Mouse (Mus musculus): Measurements from ENCODE around the gene Epb42. TPM values are rescaled to one million over a fixed set of nuclear protein-coding genes. Genes with fewer than 3 reads are reported as not detected.

The Epb42 gene
- polyA plus RNA-seq, 1 experiment from 2014 or later = 1.4 TPM

- no peaks in the 10 kb centered on the region for H3K9me3 ChIP-seq (ENCODE audit: low read length)
- TF ChIP-seq EP300 (IDR thresholded peaks at IDR 0.05) = no peak
- no peak for TF ChIP-seq CTCF (IDR thresholded peaks at IDR 0.05)
- no peaks in the 10 kb centered on the region for H3K27me3 ChIP-seq (replicated peaks; ENCODE audit: insufficient read depth, low read length)
- DNase-seq (ENCODE audit: low spot score) (no peak), ATAC-seq (no peak)
- H3K4me3 ChIP-seq (ENCODE audit: low read depth, low read length) = no peak overlapping the region
- no peaks in the 10 kb centered on the region; the same call in 1 of the 2 replicates for H3K4me1 ChIP-seq (ENCODE audit: insufficient read depth, low read depth, low read length)
- H3K4me2 ChIP-seq (replicated peaks; ENCODE audit: low read depth, low read length) = no peak overlapping the region
- H3K27ac ChIP-seq (ENCODE audit: low read length) = no peak overlapping the region
- no peaks in the 10 kb centered on the region for H3K36me3 ChIP-seq (ENCODE audit: insufficient read depth, low read length)
- WGBS = 45% methylated on average over 4 of the region's 4 CpGs
- no peak overlapping the region for H3K9ac ChIP-seq (replicated peaks; ENCODE audit: low read depth)
Measured at GRCm38 (mm10) chr2:121067116-121067515, 30.2 kb upstream of the Epb42 start.

GRCm38 (mm10) chr2:121061315-121061714 lies 24.4 kb upstream of the Epb42 start:
- no peak overlapping the region for H3K4me2 ChIP-seq (replicated peaks; ENCODE audit: low read depth, low read length)
- no peak overlapping the region for H3K4me3 ChIP-seq (ENCODE audit: low read depth, low read length)
- ATAC-seq (no peak), DNase-seq (ENCODE audit: low spot score) (no peak)
- no peak overlapping the region for H3K9ac ChIP-seq (replicated peaks; ENCODE audit: low read depth)
- H3K27ac ChIP-seq (ENCODE audit: low read length) = no peak overlapping the region
- H3K4me1 ChIP-seq (ENCODE audit: insufficient read depth, low read depth, low read length) = no peaks in the 10 kb centered on the region
- H3K36me3 ChIP-seq (ENCODE audit: insufficient read depth, low read length) = no peaks in the 10 kb centered on the region
- no peaks in the 10 kb centered on the region for H3K9me3 ChIP-seq (ENCODE audit: low read length)
- 57% methylated on average over 2 of the region's 2 CpGs for WGBS
- TF ChIP-seq CTCF (IDR thresholded peaks at IDR 0.05) (no peak), EP300 (IDR thresholded peaks at IDR 0.05) (no peak)
- no peaks in the 10 kb centered on the region for H3K27me3 ChIP-seq (replicated peaks; ENCODE audit: insufficient read depth, low read length)

GRCm38 (mm10) chr2:121057997-121058396 lies 21.1 kb upstream of the Epb42 start:
- 51% methylated on average over 6 of the region's 6 CpGs for WGBS
- Histone ChIP-seq H3K9ac (replicated peaks; ENCODE audit: low read depth) (no peak overlapping the region), H3K27ac (ENCODE audit: low read length) (no peak overlapping the region), H3K4me1 (ENCODE audit: insufficient read depth, low read depth, low read length) (no peaks in the 10 kb centered on the region), H3K4me2 (replicated peaks; ENCODE audit: low read depth, low read length) (no peak overlapping the region), H3K4me3 (ENCODE audit: low read depth, low read length) (no peak overlapping the region), H3K27me3 (replicated peaks; ENCODE audit: insufficient read depth, low read length) (no peaks in the 10 kb centered on the region), H3K36me3 (ENCODE audit: insufficient read depth, low read length) (no peaks in the 10 kb centered on the region), H3K9me3 (ENCODE audit: low read length) (no peaks in the 10 kb centered on the region)
- DNase-seq (ENCODE audit: low spot score) = no peak
- TF ChIP-seq EP300 (IDR thresholded peaks at IDR 0.05) (no peak), CTCF (IDR thresholded peaks at IDR 0.05) (no peak)
- ATAC-seq = no peak

- DNase-seq (ENCODE audit: low spot score) (no peak), ATAC-seq (no peak)
- TF ChIP-seq CTCF (IDR thresholded peaks at IDR 0.05) (no peak), EP300 (IDR thresholded peaks at IDR 0.05) (no peak)
- Histone ChIP-seq H3K27ac (ENCODE audit: low read length) (no peak overlapping the region), H3K9me3 (ENCODE audit: low read length) (no peaks in the 10 kb centered on the region), H3K4me2 (replicated peaks; ENCODE audit: low read depth, low read length) (no peak overlapping the region), H3K36me3 (ENCODE audit: insufficient read depth, low read length) (no peaks in the 10 kb centered on the region), H3K4me3 (ENCODE audit: low read depth, low read length) (no peak overlapping the region), H3K9ac (replicated peaks; ENCODE audit: low read depth) (no peak overlapping the region), H3K4me1 (ENCODE audit: insufficient read depth, low read depth, low read length) (no peaks in the 10 kb centered on the region), H3K27me3 (replicated peaks; ENCODE audit: insufficient read depth, low read length) (no peaks in the 10 kb centered on the region)
- 79% methylated on average over 6 of the region's 6 CpGs for WGBS
Measured at GRCm38 (mm10) chr2:121055915-121056314, 19.0 kb upstream of the Epb42 start.

- H3K4me3 ChIP-seq (ENCODE audit: low read depth, low read length) = no peak overlapping the region
- H3K36me3 ChIP-seq (ENCODE audit: insufficient read depth, low read length) = no peaks in the 10 kb centered on the region
- H3K27ac ChIP-seq (ENCODE audit: low read length) = no peak overlapping the region
- H3K9ac ChIP-seq (replicated peaks; ENCODE audit: low read depth) = no peak overlapping the region
- no peaks in the 10 kb centered on the region for H3K27me3 ChIP-seq (replicated peaks; ENCODE audit: insufficient read depth, low read length)
- no peaks in the 10 kb centered on the region for H3K9me3 ChIP-seq (ENCODE audit: low read length)
- no peak overlapping the region for H3K4me2 ChIP-seq (replicated peaks; ENCODE audit: low read depth, low read length)
- TF ChIP-seq CTCF (IDR thresholded peaks at IDR 0.05) = no peak
- WGBS = 42% methylated on average over 2 of the region's 2 CpGs
- no peaks in the 10 kb centered on the region for H3K4me1 ChIP-seq (ENCODE audit: insufficient read depth, low read depth, low read length)
- DNase-seq (ENCODE audit: low spot score) (no peak), ATAC-seq (no peak)
Measured at GRCm38 (mm10) chr2:121054060-121054459, 17.2 kb upstream of the Epb42 start.

- no peak for DNase-seq (ENCODE audit: low spot score)
- H3K27me3 ChIP-seq (replicated peaks; ENCODE audit: insufficient read depth, low read length) = no peaks in the 10 kb centered on the region
- H3K4me3 ChIP-seq (ENCODE audit: low read depth, low read length) = no peak overlapping the region
- H3K4me1 ChIP-seq (ENCODE audit: insufficient read depth, low read depth, low read length) = no peaks in the 10 kb centered on the region
- TF ChIP-seq EP300 (IDR thresholded peaks at IDR 0.05) = no peak
- 88% methylated on average over 5 of the region's 5 CpGs for WGBS
- H3K36me3 ChIP-seq (ENCODE audit: insufficient read depth, low read length) = no peaks in the 10 kb centered on the region
- no peak overlapping the region for H3K27ac ChIP-seq (ENCODE audit: low read length)
- ATAC-seq = no peak
- no peak overlapping the region for H3K4me2 ChIP-seq (replicated peaks; ENCODE audit: low read depth, low read length)
- no peak overlapping the region for H3K9ac ChIP-seq (replicated peaks; ENCODE audit: low read depth)
- no peaks in the 10 kb centered on the region for H3K9me3 ChIP-seq (ENCODE audit: low read length)
Measured at GRCm38 (mm10) chr2:121052176-121052575, 15.3 kb upstream of the Epb42 start.

GRCm38 (mm10) chr2:121045653-121046052 lies 8.8 kb upstream of the Epb42 start:
- Histone ChIP-seq H3K4me2 (replicated peaks; ENCODE audit: low read depth, low read length) (no peak overlapping the region), H3K36me3 (ENCODE audit: insufficient read depth, low read length) (no peaks in the 10 kb centered on the region), H3K9ac (replicated peaks; ENCODE audit: low read depth) (no peak overlapping the region), H3K4me3 (ENCODE audit: low read depth, low read length) (no peak overlapping the region), H3K9me3 (ENCODE audit: low read length) (no peaks in the 10 kb centered on the region), H3K27me3 (replicated peaks; ENCODE audit: insufficient read depth, low read length) (no peaks in the 10 kb centered on the region), H3K27ac (ENCODE audit: low read length) (no peak overlapping the region), H3K4me1 (ENCODE audit: insufficient read depth, low read depth, low read length) (no peaks in the 10 kb centered on the region)
- DNase-seq (ENCODE audit: low spot score) (no peak), ATAC-seq (no peak)
- WGBS = 78% methylated on average over 4 of the region's 4 CpGs
- TF ChIP-seq CTCF (IDR thresholded peaks at IDR 0.05) (no peak), EP300 (IDR thresholded peaks at IDR 0.05) (no peak)
